Mouse (Mus musculus) heart, embryonic 15.5 days (tissue): ENCODE measurements around the gene Gm6592. TPM values are rescaled to one million over a fixed set of nuclear protein-coding genes. Genes with fewer than 3 reads are reported as not detected.
"Not testable (repeated sequence)": the region's sequence is repeated elsewhere in the genome, so short reads cannot be mapped to it uniquely, and the experiment has no call there.

Source experiments
- ATAC-seq: fragments of 200-750 bp; cut with Nextera tagmentation; replicated peaks from 2 replicates; pipeline ENCODE4 v1.8.0; 2017; ENCODE audit warnings: low read depth, moderate TSS enrichment; ENCODE audit not compliant: insufficient number of reproducible peaks, insufficient read depth, low FRiP score
- H3K27ac ChIP-seq: fragments of 300-500 bp; sonication (generic); 2 replicates; pipeline ENCODE4 v1.5.1; 2015; ENCODE audit warnings: mild to moderate bottlenecking, inconsistent platforms
- H3K27me3 ChIP-seq: fragments of 300-500 bp; sonication (generic); 2 replicates; pipeline ENCODE4 v1.6.1; 2015; ENCODE audit warnings: inconsistent platforms
- H3K36me3 ChIP-seq: fragments of 300-500 bp; sonication (generic); 2 replicates; pipeline ENCODE4 v1.6.1; 2015; ENCODE audit warnings: mild to moderate bottlenecking, inconsistent platforms
- H3K4me1 ChIP-seq: fragments of 300-500 bp; sonication (generic); replicated peaks from 2 replicates; pipeline ENCODE4 v1.6.1; 2015; ENCODE audit warnings: inconsistent platforms
- H3K4me2 ChIP-seq: fragments of 300-500 bp; sonication (generic); 2 replicates; pipeline ENCODE4 v1.6.1; 2015; ENCODE audit warnings: inconsistent platforms, mild to moderate bottlenecking, moderate library complexity
- H3K4me3 ChIP-seq: fragments of 300-500 bp; sonication (generic); 2 replicates; pipeline ENCODE4 v1.5.1; 2015; ENCODE audit warnings: mild to moderate bottlenecking, inconsistent platforms
- H3K9ac ChIP-seq: fragments of 300-500 bp; sonication (generic); 2 replicates; pipeline ENCODE4 v1.6.1; 2015; ENCODE audit warnings: mild to moderate bottlenecking, inconsistent platforms
- H3K9me3 ChIP-seq: fragments of 300-500 bp; sonication (generic); replicated peaks from 2 replicates; pipeline ENCODE4 v1.6.1; 2016; ENCODE audit warnings: inconsistent platforms
- WGBS: fragments of 180-500 bp; shearing (Covaris S2); methylation state at CpG from one replicate; pipeline ENCODE4 v1.1.7; 2015; ENCODE audit warnings: mixed read lengths; 5-methylcytosine and 5-hydroxymethylcytosine counted together
- polyA plus RNA-seq: library from polyadenylated mRNA; unstranded; fragments of >200 nt; fragmentation: Nextera tagmentation; extraction: Ambion mirVana; gene quantifications from 2 replicates; pipeline ENCODE4 v1.2.1, GENCODE M21; 2015

Gm6592 gene
- not detected in 2 replicates for polyA plus RNA-seq

GRCm38 (mm10) chrX:8843694-8844093, at the start of gene Gm6592:
Gene Gm6592 (plus strand): TSS chrX:8843994.
- Histone ChIP-seq H3K9me3 (no peaks in the 10 kb centered on the region), H3K4me2 (no peak within 1 kb of the TSS), H3K36me3 (no peaks in the 10 kb centered on the region), H3K27me3 (no peaks in the 10 kb centered on the region), H3K4me3 (no peak within 1 kb of the TSS), H3K9ac (no peak within 1 kb of the TSS), H3K27ac (no peak within 1 kb of the TSS), H3K4me1 (no peaks in the 10 kb centered on the region)
- WGBS = 65% methylated on average over 1 of the region's 1 CpGs
- no peak for ATAC-seq

- H3K4me3 ChIP-seq, H3K27me3 ChIP-seq, H3K27ac ChIP-seq, H3K9me3 ChIP-seq, H3K4me2 ChIP-seq, H3K36me3 ChIP-seq, H3K9ac ChIP-seq, ATAC-seq, H3K4me1 ChIP-seq: not testable (repeated sequence)
- 68% methylated on average over 4 of the region's 4 CpGs for WGBS
These were observed 40.4 kb upstream of the Gm6592 start, which contains the start of gene Ssxb5 for GRCm38 (mm10) chrX:8803391-8803790. Gene Ssxb5 (plus strand): TSS chrX:8803691.

- H3K27ac ChIP-seq = no peak overlapping the region
- no peaks in the 10 kb centered on the region for H3K4me1 ChIP-seq
- no peak overlapping the region for H3K9ac ChIP-seq
- no peak overlapping the region for H3K4me2 ChIP-seq
- H3K9me3 ChIP-seq = no peaks in the 10 kb centered on the region
- no peak for ATAC-seq
- no peaks in the 10 kb centered on the region for H3K36me3 ChIP-seq
- no peak overlapping the region for H3K4me3 ChIP-seq
- no peaks in the 10 kb centered on the region for H3K27me3 ChIP-seq
These were observed 11.8 kb upstream of the Gm6592 start for GRCm38 (mm10) chrX:8832043-8832442.

- no peaks in the 10 kb centered on the region for H3K27me3 ChIP-seq
- no peak overlapping the region for H3K4me2 ChIP-seq
- no peaks in the 10 kb centered on the region for H3K9me3 ChIP-seq
- no peak overlapping the region for H3K4me3 ChIP-seq
- no peak for ATAC-seq
- 77% methylated on average over 10 of the region's 10 CpGs for WGBS
- H3K36me3 ChIP-seq = no peaks in the 10 kb centered on the region
- no peaks in the 10 kb centered on the region for H3K4me1 ChIP-seq
- H3K27ac ChIP-seq = no peak overlapping the region
- H3K9ac ChIP-seq = no peak overlapping the region
These were observed 8.7 kb downstream of the Gm6592 start for GRCm38 (mm10) chrX:8852486-8852885.

GRCm38 (mm10) chrX:8864331-8864730, 20.5 kb downstream of the Gm6592 start:
- not testable (repeated sequence) for H3K27ac ChIP-seq, H3K4me3 ChIP-seq, H3K9me3 ChIP-seq, H3K4me1 ChIP-seq, H3K9ac ChIP-seq, ATAC-seq, H3K4me2 ChIP-seq, H3K36me3 ChIP-seq, H3K27me3 ChIP-seq
- WGBS = 4% methylated on average over 3 of the region's 3 CpGs

GRCm38 (mm10) chrX:8873953-8874352, 30.2 kb downstream of the Gm6592 start, which contains the start of gene Gm5751:
Gene Gm5751 (plus strand): TSS chrX:8874253.
- H3K36me3 ChIP-seq, H3K9ac ChIP-seq, H3K9me3 ChIP-seq, H3K4me3 ChIP-seq, H3K27me3 ChIP-seq, ATAC-seq, H3K4me1 ChIP-seq, H3K27ac ChIP-seq, H3K4me2 ChIP-seq: not testable (repeated sequence)
- WGBS = 86% methylated on average over 3 of the region's 4 CpGs

- Histone ChIP-seq H3K4me1 (no peaks in the 10 kb centered on the region), H3K27ac (no peak overlapping the region), H3K36me3 (no peaks in the 10 kb centered on the region), H3K4me2 (no peak overlapping the region), H3K9me3 (no peaks in the 10 kb centered on the region), H3K27me3 (no peaks in the 10 kb centered on the region), H3K9ac (no peak overlapping the region), H3K4me3 (no peak overlapping the region)
- no peak for ATAC-seq
- 63% methylated on average over 4 of the region's 4 CpGs for WGBS
These were observed 40.5 kb downstream of the Gm6592 start for GRCm38 (mm10) chrX:8884336-8884735.

GRCm38 (mm10) chrX:8891975-8892342, 48.2 kb downstream of the Gm6592 start:
- no peaks in the 10 kb centered on the region for H3K27me3 ChIP-seq
- H3K4me2 ChIP-seq = peak overlapping the region; percentile 85
- H3K4me1 ChIP-seq = no peaks in the 10 kb centered on the region; the same call in 1 of the 2 replicates
- H3K36me3 ChIP-seq = no peaks in the 10 kb centered on the region
- H3K4me3 ChIP-seq = peak overlapping the region; percentile 64
- ATAC-seq = 0 out of 2 replicates have a peak, but pooled peaks have one; percentile 8
- WGBS = 49% methylated on average over 3 of the region's 9 CpGs
- no peak overlapping the region for H3K27ac ChIP-seq
- no peaks in the 10 kb centered on the region for H3K9me3 ChIP-seq
- H3K9ac ChIP-seq = no peak overlapping the region

GRCm38 (mm10) chrX:8892343-8893155, 48.8 kb downstream of the Gm6592 start, which contains the start of gene B630019K06Rik:
Gene B630019K06Rik (plus strand): TSS chrX:8892382.
- H3K9me3 ChIP-seq = no peaks in the 10 kb centered on the region
- no peaks in the 10 kb centered on the region for H3K36me3 ChIP-seq
- peak within 1 kb of the TSS; percentile 69 for H3K9ac ChIP-seq
- peak within 1 kb of the TSS; percentile 85 for H3K4me2 ChIP-seq
- no peaks in the 10 kb centered on the region for H3K27me3 ChIP-seq
- 11% methylated on average over 70 of the region's 95 CpGs for WGBS
- ATAC-seq = peak; percentile 93
- peak within 1 kb of the TSS; percentile 64 for H3K4me3 ChIP-seq
- no peaks in the 10 kb centered on the region; the same call in 1 of the 2 replicates for H3K4me1 ChIP-seq
- H3K27ac ChIP-seq = peak within 1 kb of the TSS; percentile 73

- H3K36me3 ChIP-seq = no peaks in the 10 kb centered on the region
- no peaks in the 10 kb centered on the region for H3K27me3 ChIP-seq
- peak overlapping the region; percentile 69 for H3K9ac ChIP-seq
- peak; percentile 49 for ATAC-seq
- H3K4me3 ChIP-seq = peak overlapping the region; percentile 64
- H3K4me2 ChIP-seq = peak overlapping the region; percentile 85
- no peaks in the 10 kb centered on the region for H3K9me3 ChIP-seq
- H3K27ac ChIP-seq = peak overlapping the region; percentile 73
- WGBS = 13% methylated on average over 34 of the region's 42 CpGs
- H3K4me1 ChIP-seq = no peaks in the 10 kb centered on the region; the same call in 1 of the 2 replicates
These were observed 49.4 kb downstream of the Gm6592 start for GRCm38 (mm10) chrX:8893182-8893651.
